Mouse (Mus musculus): ENCODE results near the gene Cyb5d1.
A peak's percentile ranks its signal among the peaks of the same experiment; 100 is the strongest.

Cyb5d1 gene

DNA sequence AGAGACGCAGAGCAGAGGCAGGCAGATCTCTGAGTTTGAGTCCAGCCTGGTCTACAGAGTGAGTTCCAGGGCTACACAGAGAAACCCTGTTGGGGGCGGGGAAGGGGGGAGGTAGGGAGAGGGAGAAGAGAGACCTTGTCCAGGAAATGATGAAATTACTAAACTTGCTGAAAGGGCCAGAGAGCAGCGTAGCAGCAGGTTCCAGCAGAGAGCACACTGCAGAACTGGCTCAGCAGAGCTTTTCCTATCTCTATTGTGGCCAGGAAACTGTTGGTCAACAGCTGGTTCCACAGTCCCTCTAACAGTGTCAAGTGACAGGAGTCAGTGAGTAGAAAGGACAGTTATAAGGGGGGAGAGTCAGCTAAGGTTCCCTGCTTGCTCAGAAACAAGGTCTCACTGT lies 15.8 kb downstream of the Cyb5d1 start:
- DNase-seq: no peak

DNA sequence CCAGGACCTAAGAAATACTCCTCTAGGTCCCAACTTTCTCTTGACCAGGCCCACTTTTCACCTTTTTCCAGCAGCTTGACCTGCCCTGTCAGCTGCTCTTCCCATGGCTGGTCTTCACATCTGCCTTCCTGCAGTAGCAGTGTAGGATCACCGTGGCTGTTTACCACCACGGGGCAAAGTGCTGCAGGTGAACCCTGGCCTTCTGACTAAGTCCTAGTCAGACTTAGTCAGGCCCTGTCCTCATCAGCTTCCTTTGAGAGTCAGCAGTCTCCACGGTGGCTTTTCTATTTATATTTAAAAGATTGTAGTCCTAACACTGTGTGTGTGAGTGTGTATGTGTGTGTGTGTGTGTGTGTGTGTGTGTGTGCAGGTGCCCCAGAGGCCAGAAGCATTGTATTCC lies 17.7 kb downstream of the Cyb5d1 start:
- DNase-seq: no peak

DNA sequence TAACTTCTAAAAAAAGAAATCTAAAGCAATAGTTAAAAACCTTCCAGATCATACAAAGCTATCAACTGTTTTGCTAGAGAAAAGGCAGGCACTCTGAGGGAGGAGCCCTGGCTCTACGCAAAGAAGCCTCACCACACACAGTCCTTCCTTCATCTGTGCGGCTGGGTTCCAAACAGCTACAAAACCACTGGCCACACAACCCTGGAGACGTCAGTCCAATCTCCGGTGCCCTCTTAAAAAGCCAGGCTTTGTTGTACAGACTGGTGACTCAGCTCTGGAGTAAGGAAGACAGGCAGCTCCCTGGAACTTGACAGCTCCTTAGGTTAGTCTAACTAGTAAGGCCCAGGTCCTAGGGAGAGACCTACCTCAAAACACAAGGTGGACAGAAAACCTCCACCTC lies 19.8 kb downstream of the Cyb5d1 start:
- no peak for DNase-seq

DNA sequence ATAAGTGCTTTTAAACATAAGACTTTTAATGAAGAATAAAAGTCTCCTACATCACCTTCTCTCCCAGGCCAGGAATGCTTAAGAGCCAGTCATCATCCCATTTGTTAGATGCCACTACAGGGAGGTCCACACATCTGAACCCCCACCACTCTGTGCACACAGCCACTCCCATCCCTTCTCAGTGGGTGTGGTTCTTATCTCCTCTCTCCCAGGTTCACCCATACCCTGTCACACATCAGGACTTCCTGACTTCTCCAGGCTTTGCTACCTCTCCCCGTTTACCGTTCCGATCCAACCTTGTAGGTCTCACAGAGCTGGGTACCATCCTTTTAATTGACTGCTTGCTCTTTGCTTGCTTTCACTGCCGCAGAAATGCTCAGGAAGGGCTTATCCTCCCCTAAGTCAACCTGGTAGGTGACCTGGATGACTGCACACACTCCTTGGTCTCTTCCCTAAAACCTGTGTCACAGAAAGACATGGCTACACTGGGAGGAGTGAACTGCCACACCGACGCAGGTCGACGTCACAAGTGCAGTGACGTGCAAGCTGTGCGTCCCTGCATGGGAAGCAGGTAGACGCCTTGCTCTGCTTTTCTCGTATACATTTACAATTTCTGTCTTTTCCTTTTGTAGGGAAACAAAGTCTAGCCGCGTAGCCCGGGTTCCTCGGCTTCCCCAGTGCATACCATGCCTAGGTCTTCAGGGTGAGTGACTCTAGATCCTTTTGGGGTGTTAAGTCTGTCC lies 22.0 kb downstream of the Cyb5d1 start:
- DNase-seq: no peak

DNA sequence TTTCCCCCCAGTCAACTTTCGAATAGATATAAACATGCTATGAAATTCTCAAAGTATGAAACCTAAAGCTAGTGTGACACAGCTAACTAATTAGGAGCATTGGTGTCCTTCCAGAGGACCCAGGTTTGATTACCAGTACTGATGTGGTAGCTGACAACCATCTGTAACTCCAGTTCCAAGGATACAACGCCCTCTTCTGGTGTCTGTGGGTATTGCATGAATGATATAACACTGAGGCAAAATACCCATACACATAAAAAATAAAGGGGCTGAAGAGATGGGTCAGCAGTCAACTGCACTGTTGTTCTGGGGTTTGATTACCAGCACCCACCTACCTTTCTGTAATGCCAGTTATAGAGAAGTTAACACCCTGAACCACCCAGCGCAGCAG lies 22.7 kb downstream of the Cyb5d1 start:
- DNase-seq: peak in 1 of 2 experiments; percentile 18

DNA sequence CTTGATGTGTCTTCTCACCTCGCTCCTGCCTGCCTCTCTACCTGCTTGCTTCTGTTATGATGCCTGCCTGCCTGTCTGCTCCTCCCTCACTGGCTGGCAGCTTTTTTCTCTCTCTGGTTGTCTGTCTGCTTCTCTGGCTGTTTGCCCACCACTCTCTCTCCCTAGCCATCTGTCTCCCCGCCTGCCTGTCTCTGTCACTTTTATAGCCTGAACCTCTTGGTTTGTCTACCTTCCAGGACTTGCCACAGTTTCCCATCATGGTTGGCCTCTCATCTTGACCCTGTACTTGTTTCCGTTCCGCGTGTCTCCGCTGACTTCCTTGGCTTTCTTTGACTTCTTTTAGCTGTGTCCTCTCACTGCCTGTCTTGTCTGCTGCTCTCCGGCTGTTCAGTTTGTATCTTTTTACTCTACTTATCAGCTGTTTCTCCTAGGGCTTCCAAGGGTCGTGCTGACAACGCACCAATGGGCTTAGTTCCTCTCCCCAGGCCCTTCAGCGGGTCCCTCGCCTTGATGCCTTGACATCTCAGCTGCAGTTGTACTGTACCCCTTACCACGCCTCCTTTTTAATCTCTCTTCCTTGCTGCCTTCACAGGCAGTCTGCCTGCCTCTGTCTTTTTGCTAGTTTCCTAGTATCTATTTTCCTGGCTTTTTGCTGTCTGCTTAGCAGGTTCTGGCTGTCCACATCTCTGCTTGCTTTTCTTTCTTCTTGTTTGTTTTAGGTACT lies 23.2 kb downstream of the Cyb5d1 start:
- no peak for DNase-seq

DNA sequence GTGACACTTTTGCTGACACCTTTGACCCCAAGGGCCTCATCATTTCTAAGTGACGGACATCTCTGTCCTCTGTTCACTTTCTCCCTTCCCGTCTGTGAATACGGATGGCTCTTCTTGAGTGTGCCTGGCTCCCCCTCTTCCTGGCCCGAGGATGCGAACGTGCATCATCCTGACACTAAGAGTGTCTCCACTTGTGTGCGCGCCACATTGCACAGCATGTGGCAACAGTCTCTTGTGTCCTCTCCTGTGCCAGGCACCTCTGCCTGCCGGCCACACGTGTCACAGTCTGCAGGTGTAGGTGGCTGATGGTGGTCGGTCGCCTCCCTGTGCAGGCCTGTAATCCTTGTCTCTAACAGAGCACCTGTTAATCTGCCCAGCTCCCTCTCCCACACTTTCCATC lies 23.8 kb downstream of the Cyb5d1 start:
- no peak for DNase-seq

DNA sequence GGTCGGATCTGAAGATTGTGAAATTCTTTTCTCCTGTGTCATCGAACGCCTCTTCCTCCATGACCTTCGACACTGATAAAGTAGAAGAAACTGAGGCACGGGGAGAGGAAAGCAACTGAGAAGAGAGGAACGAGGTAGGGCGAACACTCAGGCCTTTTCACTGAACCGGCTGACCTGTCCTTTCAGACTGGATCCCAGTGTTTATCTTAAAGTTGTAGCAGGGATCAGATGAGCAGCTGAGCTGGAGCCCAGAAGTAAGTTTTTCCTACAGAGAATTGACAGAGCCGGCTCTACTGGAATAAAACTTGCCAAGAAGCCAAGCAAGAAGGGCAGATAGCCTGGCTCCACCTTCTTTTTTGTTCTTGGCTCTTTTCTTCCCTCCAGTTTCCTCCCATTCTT lies 24.6 kb downstream of the Cyb5d1 start:
- no peak for DNase-seq

DNA sequence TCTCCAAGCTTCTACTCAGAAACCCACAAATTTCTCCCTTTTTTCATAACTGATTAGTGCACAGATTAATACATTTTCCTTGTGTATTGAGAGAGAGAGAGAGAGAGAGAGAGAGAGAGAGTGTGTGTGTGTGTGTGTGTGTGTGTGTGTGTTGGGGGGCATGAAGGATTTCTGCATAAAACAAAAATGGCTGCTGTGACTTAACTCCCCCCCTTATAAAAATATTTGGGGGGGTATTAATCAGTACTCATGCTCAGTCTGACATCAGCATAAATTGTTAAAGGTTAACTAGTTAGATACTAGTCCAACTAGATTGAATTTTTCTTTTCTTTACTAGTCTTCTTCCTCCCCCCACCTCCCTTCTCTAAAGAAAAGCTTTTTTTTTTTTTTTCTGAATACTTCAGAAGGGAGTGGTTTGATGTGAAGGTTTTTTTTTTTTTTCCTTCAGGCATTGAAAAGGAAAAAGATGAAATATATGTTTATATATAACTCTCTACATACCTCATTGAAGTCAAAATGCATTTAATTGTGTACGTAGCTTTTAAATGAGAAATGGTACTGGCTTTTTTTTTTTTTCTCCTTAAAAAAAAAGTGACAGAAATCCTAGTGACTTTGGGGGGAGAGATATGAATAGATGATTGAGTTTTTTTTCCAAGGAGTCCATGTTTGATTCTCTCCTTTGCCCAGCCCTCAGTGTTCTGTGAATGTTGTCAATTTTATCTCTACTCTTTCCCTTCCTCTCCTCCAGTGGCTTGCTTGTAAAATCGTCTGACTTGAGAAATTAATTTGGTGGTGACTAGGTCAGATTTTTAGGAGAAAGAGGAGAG lies 25.2 kb downstream of the Cyb5d1 start:
- DNase-seq: no peak

DNA sequence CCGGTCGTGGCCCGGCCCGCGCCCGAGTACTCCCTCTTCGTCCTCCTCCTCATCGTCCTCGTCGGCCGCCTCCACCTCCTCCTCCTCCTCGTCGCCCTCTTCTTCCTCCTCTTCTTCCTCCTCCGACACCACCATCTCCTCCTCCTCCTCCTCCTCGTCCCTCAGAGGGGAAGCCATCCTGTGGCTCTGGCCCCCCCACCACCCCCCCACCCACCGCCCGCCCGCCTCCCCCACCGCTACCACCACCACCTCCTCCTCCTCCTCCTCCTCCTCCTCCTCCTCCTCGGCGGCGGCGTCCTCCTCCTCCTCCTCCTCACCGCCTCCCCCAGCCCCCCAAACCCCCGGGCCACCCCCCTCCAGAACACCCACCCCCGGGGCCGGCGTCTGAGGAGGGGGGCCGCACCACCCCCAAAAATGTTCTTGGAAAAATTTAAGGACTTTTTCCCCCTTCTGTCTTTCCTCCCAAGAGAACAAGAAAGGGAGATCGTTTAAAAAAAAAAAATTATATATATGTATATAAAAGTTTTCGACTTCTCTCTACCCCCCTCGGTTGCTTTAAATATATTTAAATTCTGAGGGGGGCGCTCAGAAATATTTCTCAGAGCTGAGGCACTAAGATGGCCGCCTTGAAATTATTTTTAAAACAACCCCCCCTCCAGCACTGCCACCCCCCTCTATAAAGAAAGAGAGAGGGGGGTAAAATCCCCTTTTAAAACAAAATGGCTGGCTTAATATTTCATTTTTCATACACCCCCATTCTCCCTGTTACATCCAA lies 26.0 kb downstream of the Cyb5d1 start, which contains the start of gene Chd3:
TSS of gene Chd3 (minus strand) at position 192 of the 775 bp plus-strand sequence.
- no peak for DNase-seq

DNA sequence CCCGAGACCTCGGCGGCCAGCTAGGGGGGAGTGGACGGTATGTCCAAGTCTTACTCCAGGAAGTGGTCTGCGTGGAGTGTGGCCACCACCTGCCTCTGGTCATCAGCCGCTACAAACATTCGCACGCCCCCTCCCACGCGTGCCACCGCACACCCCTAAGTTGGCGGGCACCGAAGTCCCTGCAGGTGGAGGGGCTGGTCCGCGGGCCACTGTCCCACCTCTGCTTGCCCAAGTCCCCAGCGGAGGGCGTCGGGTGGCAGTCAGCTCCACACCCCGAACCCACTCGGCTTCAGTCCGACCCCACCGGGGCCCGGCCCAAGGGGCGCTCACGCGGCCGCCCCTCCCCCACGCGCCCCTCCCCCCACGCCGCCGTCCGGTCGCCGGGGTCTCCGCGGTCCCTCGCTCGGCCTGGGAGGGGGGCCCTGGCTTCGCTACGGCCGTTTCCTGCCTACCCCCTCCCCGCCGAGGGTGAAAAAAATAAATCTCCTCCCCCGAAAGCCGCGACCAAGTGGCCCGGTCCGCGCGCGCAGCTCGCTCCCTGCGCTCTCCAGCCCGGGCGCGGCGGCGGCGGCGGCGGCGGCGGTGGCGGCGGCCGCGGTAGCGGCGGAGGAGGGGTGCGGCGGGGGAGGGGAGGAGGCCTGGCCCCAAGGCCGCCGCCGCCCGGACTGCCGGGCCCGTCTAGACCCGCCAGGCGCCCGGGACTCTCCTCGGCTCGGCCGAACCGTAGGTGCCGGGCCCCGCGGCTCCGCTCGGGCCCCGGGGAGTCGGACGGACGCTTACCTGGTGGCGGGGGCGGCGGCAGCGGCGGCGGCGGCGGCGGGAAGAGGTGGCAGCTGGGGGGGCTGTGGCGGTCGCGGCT lies 26.8 kb downstream of the Cyb5d1 start:
- peak; percentile 66 to 73 for DNase-seq

DNA sequence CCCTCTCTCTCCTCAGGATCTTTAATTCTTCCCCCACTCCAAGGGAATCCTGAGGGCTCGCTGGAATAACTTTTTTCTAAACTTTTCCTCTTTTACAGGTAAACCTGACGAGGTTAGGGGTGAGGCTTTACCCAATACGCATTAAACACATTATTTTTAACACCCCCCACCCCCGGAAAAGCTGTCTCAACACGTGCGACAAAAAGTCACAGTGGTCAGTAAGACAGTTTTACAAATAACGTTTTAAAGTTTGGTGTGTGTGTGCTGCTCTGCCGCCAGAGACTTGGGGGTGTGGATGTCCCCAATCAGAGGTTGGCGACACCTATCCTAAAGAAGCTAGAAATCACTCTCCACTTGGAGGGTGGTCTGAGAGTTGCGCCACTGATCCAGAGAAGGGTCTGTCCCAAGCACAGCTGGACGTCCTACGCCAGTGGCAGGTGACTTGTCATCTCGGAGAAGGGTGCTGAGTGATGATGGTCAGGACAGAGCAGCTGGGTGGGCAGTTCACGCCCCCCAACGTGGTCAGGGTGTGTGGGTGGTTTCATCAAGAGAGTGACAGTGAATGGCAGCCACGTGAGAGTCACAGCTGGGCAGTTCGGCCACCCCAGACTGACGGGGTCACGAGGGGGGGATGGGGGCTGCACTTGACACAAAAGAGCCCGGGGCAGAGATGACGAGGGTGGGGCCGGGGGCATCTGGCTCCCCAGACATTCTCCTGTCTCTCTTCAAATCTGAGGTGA lies 27.6 kb downstream of the Cyb5d1 start:
- peak; percentile 39 to 69 for DNase-seq

DNA sequence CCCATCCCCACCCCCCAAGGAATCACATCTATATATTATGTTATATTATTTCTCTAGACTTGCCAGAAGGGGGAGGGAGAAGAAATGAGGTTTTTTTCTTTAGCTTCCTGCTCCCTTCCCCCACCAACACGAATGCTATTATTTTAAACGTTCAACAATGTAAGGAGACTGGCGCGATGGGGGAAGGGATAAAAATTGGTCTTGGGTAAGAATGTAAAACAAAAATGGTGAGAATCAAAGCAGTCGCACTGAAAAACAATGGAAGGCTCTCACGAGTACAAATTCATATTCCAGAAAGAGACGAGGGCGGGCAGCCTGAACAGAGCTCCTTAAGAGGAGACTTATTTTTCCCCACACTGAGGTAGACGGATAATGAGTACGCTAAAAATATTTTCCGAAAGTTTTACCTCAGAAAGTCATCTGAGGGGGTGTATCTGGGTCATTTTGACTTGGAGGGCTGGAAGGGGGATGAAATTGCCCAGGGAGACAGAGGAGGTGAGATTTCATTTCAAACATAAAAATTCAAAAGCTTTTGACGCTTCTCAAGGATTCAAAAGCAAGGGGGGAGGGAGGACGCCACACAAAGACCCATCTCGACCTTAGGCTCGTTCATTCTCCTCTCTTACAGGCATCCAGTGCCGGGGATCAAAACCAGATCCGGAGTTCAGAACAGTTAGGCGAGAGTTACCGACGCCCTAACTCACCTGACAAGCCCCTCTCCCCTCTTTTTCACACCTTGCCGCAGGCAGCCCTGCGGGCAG lies 28.4 kb downstream of the Cyb5d1 start:
- peak in 1 of 2 experiments; percentile 48 for DNase-seq

DNA sequence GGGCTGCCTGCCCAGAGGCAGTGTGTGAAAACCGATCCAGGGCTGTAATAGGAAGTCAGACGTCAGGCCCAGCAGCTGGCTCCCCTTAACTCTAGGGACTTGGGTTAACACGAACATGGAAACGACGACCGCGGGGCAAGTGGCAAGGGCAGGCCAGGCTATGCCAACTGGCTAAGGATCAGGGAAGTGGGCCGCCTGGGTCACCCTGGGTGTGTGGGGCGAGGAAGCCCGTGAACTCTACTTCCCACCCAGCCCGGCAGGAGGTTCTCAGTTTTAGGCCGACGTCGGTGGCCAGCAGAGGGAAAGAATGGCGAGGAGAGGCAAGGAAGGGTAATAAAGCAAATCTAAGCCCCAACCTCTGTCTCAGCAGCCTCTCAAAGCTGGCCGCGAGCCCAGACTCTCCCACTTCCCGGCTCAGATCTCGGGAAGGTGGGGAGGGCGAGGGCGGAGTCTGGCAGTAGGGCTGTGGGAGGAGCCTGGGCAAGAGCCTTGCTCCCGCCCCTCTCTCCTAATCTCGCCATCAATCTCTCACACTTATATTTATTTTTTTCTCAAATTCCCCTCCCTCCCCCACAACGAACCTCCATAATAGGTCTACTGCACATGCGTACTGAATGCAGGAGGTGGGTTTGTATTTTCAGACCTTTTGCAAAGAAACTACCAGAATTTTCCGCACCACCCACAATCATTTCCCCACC lies 29.1 kb downstream of the Cyb5d1 start:
- peak; percentile 98 for DNase-seq

DNA sequence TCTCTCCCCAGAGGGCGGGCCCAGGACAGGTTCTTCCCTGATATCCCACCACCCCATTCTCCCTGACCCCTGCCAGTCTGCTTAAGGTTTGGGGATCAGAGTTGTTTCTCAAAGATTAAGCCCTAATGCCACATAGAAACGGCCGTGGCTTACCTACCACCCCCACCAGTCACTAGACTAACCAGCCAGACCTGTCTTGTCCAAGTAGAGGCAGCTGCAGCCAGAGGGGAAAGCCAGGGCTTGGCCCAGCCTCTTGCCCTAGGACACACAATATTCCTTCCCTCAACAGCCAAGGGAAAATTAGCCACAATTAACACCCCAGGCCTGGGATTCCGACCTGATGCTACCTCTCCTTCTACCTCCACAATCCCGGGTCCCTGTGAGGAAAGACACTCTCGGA lies 29.7 kb downstream of the Cyb5d1 start:
- peak in 1 of 2 experiments; percentile 56 for DNase-seq

DNA sequence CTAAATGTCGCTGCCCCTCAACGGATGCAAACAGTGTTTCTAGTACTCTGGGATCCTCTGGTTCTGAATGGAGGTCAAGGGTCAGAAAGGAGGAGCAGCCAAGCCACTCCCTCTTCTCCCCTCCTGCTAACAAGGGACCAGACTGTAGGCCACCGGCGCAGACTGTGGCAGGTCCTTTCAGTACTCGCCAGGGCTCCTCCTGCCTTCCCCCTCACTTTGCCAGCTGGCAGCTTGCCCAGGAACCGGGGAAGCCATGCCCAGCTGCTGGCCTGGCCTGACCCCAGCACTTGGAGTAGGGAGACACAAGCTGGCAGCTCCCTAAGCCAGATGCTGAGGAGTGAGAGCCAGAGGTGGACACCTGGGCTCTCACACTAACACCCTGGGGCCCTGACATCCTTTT lies 30.5 kb downstream of the Cyb5d1 start:
- DNase-seq: peak; percentile 95 to 98

DNA sequence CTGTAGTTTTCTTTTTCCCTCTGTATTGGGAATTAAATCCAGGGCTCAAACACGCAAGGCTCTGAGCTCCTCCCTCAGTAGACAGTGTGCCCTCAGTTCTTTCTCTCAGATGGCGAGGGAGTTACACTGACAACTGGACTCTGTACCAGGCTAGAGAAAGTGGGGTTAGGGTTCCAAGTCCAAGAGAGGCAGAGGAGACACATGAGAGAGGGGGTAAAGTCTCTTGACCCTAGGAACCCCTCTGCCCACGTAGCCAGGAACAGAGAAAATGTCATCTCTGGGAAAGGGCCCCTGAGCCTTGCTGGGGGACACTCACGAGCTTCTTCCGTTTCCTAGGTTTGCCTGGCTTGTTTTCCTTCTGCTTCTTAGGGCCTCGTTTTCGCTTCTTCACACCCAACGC lies 31.1 kb downstream of the Cyb5d1 start:
- no peak for DNase-seq

DNA sequence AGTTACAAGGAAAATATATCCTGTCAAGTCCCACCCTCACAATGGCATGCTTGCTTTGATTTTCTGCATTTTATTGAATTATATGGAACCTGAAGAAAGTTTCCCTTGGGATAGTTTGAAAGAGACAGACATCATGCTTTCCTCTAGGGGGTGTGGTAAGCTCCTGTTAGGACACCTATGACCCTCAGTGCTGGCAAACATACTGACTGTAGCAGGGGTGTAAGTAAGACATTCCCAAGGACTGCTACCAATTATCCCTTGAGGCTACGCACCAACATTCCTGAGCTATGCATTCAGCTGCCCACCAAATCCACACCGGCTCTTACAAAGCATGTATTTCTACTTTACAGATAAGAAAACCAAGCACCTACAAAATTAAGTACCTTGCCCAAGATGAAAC lies 33.0 kb downstream of the Cyb5d1 start:
- DNase-seq: no peak

DNA sequence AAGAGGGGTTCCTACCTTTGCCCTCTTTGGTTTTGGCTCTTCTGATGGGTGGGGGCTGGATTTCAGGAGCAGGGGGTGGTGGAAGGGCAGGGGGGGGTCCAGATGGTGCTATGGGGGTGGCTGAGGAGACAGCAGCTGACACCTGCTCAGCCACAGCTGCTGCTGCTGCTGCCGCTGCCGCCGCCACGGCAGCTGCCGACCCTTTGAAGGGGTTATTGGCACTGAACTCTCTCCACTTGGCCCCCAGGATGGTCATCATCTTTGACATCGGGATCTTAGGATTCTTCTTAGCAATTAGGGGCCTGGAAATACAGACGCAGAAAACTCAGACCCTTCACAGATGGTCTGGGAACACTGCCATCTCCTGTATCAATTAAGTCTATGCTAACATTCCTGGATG lies 33.4 kb downstream of the Cyb5d1 start:
- no peak for DNase-seq

DNA sequence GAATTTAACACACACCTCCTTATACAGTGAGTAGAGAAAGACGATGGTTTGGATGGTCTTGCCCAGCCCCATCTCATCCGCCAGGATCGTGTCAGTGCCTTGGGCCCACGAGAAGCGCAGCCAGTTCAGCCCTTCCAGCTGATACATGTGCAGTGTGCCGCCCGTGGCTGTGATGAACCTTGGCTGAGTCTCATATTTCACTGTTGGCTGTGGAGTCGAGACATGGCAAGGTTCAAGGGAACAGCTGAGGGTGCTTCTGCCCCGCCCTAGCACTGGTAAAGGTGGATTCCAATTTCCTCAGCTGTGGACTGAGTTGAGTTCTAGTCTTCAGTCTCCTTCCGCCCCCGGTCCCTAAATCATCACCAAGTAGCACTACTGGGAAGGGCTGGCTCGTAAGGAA lies 37.7 kb downstream of the Cyb5d1 start:
- DNase-seq: no peak
